Mouse (Mus musculus) ES-E14 (cell line): ENCODE data around the gene Twf2.

Source experiments
- CHD2 ChIP-seq: IDR thresholded peaks from 2 replicates; pipeline ENCODE4 v1.6.1; 2014; ENCODE audit warnings: mild to moderate bottlenecking, low read depth, low read length, inconsistent platforms
- ZC3H11A ChIP-seq: IDR thresholded peaks from 2 replicates; pipeline ENCODE4 v1.6.1; 2012; ENCODE audit warnings: low read depth, mild to moderate bottlenecking, inconsistent platforms, low read length, borderline replicate concordance
- ZNF384 ChIP-seq: IDR thresholded peaks from 2 replicates; pipeline ENCODE4 v1.6.1; 2012; ENCODE audit warnings: low read depth, low read length, inconsistent platforms

DNA sequence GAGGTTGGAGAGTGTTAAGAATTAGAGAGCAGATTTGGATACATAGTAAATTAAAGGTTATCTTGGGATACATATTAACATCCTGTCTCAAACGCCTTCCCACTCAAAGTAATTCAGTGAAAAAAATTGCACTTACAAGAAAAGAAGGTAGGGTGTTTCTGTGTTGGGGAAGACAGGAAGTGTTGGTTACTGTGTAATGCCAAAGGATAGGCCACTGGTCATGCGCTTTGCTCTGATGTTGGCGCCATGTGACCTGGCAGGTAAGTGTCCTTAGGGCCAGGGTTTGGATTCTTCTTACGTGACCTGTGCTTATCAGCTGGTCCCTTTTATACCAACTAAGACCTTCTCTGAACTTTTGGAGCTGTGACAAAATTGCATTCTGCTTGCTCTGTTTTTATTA, 20.8 kb upstream of the Twf2 start:
- TF ChIP-seq CHD2, result no peak
- TF ChIP-seq ZC3H11A, result no peak
- no peak for TF ChIP-seq ZNF384
